ENCODE assay signal across 8 mouse cellular contexts in genomic region chr6:135364891-135365301, GRCm38 (mm10). TPM values are rescaled to one million over a fixed set of nuclear protein-coding genes. Genes with fewer than 3 reads are reported as not detected.
A peak's percentile ranks its signal among the peaks of the same experiment; 100 is the strongest.
DNase-seq lines count a peak whose midpoint lies in the region; ATAC-seq and TF ChIP-seq lines count a peak whose summit lies in the region.

No protein-coding gene starts in this region.

- H3K4me2 ChIP-seq in hindbrain, embryonic 15.5 days: 0 out of 2 replicates have a peak overlapping the region, but pooled peaks have one; percentile 2

- peak; percentile 64 to 72 for DNase-seq in cerebellum, postnatal 14 days
- no peak for DNase-seq in cerebellum, postnatal 36 days
- DNase-seq in gastrocnemius, adult 2 months: peak; percentile 88
- DNase-seq in lung, adult 18-20 months: peak; percentile 79 to 82
- peak; percentile 64 to 78 for DNase-seq in urinary bladder, postnatal 36 days (ENCODE audit: low spot score in 2 of 2)
- no peak for DNase-seq in right cerebral cortex, adult 18-20 months
- DNase-seq in B cell, adult 2 months: no peak

- H3K27ac ChIP-seq in gastrocnemius, adult 2 months: peak overlapping the region; percentile 92
- H3K27ac ChIP-seq in hindbrain, embryonic 15.5 days (replicated peaks): 0 out of 2 replicates have a peak overlapping the region, but pooled peaks have one; percentile 40

- H3K4me1 ChIP-seq in hindbrain, embryonic 15.5 days (replicated peaks): peaks cover 19% of the 10 kb centered on the region

- peak overlapping the region; percentile 76 for H3K4me3 ChIP-seq in gastrocnemius, adult 2 months
- H3K4me3 ChIP-seq in hindbrain, embryonic 15.5 days: no peak overlapping the region

- ATAC-seq in hindbrain, embryonic 15.5 days (ENCODE audit: low FRiP score, low read depth): peak; percentile 32; the same call in 1 of the 2 replicates

- H3K27me3 ChIP-seq in hindbrain, embryonic 15.5 days: no peaks in the 10 kb centered on the region

- no peaks in the 10 kb centered on the region for H3K9me3 ChIP-seq in hindbrain, embryonic 15.5 days

- TF ChIP-seq CTCF in gastrocnemius, adult 2 months (IDR thresholded peaks at IDR 0.05): no peak

- no peaks in the 10 kb centered on the region for H3K36me3 ChIP-seq in hindbrain, embryonic 15.5 days

- H3K9ac ChIP-seq in hindbrain, embryonic 15.5 days: no peak overlapping the region

- 69% methylated on average over 6 of the region's 6 CpGs for WGBS in hindbrain, embryonic 15.5 days

- intact Hi-C loops in gastrocnemius, adult 2 months (cut with DNase I): loop anchor here (5.0 kb wide), 1 partner anchor 48 kb away; no protein-coding TSS in a partner anchor

RNA-seq across cellular contexts. Expression of gene Emp1, which starts 2.6 kb away (rescaled TPM):
- 10 to 100 TPM; 20.3 to 60.2 TPM for total RNA-seq in gastrocnemius, adult 2 months (2021)
- polyA plus RNA-seq in hindbrain, embryonic 15.5 days (2015; fragmentation: Nextera tagmentation; extraction: Ambion mirVana): 9.7 TPM in 2 replicates

RNA-seq across cellular contexts. Expression of gene Pbp2, which starts 54.7 kb away (rescaled TPM):
- total RNA-seq in gastrocnemius, adult 2 months (2021): under 1 TPM in 1 of 2 experiments, not detected in 1; 0.17 TPM
- 0.12 TPM in 1 of 2 replicates, not detected in the other for polyA plus RNA-seq in hindbrain, embryonic 15.5 days (2015; fragmentation: Nextera tagmentation; extraction: Ambion mirVana)

Comparison
In these comparisons a context has a peak if more than half of its experiments do, and no peak if none do; other contexts are left out.
1. DNase-seq: peak in cerebellum, postnatal 14 days (2 of 2), gastrocnemius, adult 2 months (single experiment), lung, adult 18-20 months (2 of 2) and urinary bladder, postnatal 36 days (2 of 2); none in cerebellum, postnatal 36 days (0 of 2), right cerebral cortex, adult 18-20 months (single experiment) and B cell, adult 2 months (0 of 2).